Mouse (Mus musculus): Measurements from ENCODE around the gene Ablim1.

- TF ChIP-seq CTCF (IDR thresholded peaks at IDR 0.05; ENCODE audit: low read depth, low read length) = no peak
- TF ChIP-seq POLR2A (IDR thresholded peaks at IDR 0.05; ENCODE audit: extremely low read depth, insufficient read depth, low read length) = no peak
Measured at GRCm38 (mm10) chr19:57140874-57141273, 173.8 kb downstream of the Ablim1 start.

Measured in liver, adult 2 months (tissue).